Mouse (Mus musculus) liver, adult 2 months (tissue): ENCODE data around the gene Samt1.
"Not testable (repeated sequence)": the region's sequence is repeated elsewhere in the genome, so short reads cannot be mapped to it uniquely, and the experiment has no call there.

Experiments
- CTCF ChIP-seq: fragments of 200-500 bp; IDR thresholded peaks from 2 replicates; pipeline ENCODE4 v1.5.1; 2011; ENCODE audit warnings: low read depth, low read length, control low read depth
- POLR2A ChIP-seq: fragments of 200-500 bp; IDR thresholded peaks from 2 replicates; pipeline ENCODE4 v1.6.1; 2011; ENCODE audit warnings: low read length, control low read depth; ENCODE audit not compliant: insufficient read depth; ENCODE audit errors: extremely low read depth

DNA sequence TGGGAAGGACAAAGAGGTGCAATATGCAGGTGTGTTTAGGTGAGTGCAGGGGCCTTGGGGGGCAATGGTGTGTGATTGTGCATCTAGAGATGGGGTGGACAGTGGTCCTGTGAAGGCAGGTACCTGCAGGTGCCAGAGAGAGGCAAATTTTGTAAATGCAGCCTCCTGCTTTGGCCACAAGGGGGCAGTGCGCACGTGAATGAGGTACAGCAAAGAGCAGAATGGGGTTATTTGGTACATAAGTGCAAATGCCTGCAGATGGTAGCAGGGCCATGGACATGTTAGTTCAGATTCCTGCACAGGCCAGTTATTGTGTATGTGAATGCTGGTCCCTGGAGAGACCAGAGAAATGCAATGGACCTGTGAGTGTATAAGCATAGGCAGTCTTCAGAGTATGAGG is 35.5 kb downstream of the Samt1 start:
- not testable (repeated sequence) for TF ChIP-seq POLR2A, CTCF
